Mouse (Mus musculus) embryonic facial prominence, embryonic 14.5 days (tissue): Measurements from ENCODE around the gene Apobec2. TPM values are rescaled to one million over a fixed set of nuclear protein-coding genes. Genes with fewer than 3 reads are reported as not detected.

Source experiments
- ATAC-seq: fragments of 200-750 bp; cut with Nextera tagmentation; 2 replicates; pipeline ENCODE4 v1.8.0; 2017; ENCODE audit warnings: low read depth, moderate number of reproducible peaks, moderate TSS enrichment
- DNase-seq: peaks from one replicate; pipeline ENCODE4 v3.0.0-alpha.2; 2015; ENCODE audit warnings: low spot score
- H3K27ac ChIP-seq: fragments of 300-500 bp; sonication (generic); replicated peaks from 2 replicates; pipeline ENCODE4 v1.5.1; 2014; ENCODE audit warnings: low read depth, mild to moderate bottlenecking, low read length, moderate library complexity
- H3K27me3 ChIP-seq: fragments of 300-500 bp; sonication (generic); replicated peaks from 2 replicates; pipeline ENCODE4 v1.6.1; 2014; ENCODE audit warnings: low read length; ENCODE audit not compliant: control insufficient read depth, insufficient read depth
- H3K36me3 ChIP-seq: fragments of 300-500 bp; sonication (generic); 2 replicates; pipeline ENCODE4 v1.6.1; 2014; ENCODE audit warnings: low read length, mixed read lengths; ENCODE audit not compliant: control insufficient read depth, insufficient read depth
- H3K4me1 ChIP-seq: fragments of 300-500 bp; sonication (generic); 2 replicates; pipeline ENCODE4 v1.6.1; 2014; ENCODE audit warnings: antibody characterized with exemption, low read length; ENCODE audit not compliant: control insufficient read depth, insufficient read depth
- H3K4me2 ChIP-seq: fragments of 300-500 bp; sonication (generic); 2 replicates; pipeline ENCODE4 v1.6.1; 2014; ENCODE audit warnings: low read depth, mild to moderate bottlenecking, low read length, moderate library complexity, mixed read lengths
- H3K4me3 ChIP-seq: fragments of 300-500 bp; sonication (generic); 2 replicates; pipeline ENCODE4 v1.5.1; 2014; ENCODE audit warnings: low read depth, mild to moderate bottlenecking, low read length
- H3K9ac ChIP-seq: fragments of 300-500 bp; sonication (generic); 2 replicates; pipeline ENCODE4 v1.6.1; 2014; ENCODE audit warnings: low read depth, mild to moderate bottlenecking, low read length, moderate library complexity, mixed read lengths
- H3K9me3 ChIP-seq: fragments of 300-500 bp; sonication (generic); 2 replicates; pipeline ENCODE4 v1.6.1; 2016; ENCODE audit warnings: low read length; ENCODE audit not compliant: control insufficient read depth
- WGBS: fragments of 180-500 bp; shearing (Covaris S2); extraction: QIAGEN DNeasy Blood & Tissue Kit; methylation state at CpG from one replicate; pipeline ENCODE4 v1.1.7; 2014; 5-methylcytosine and 5-hydroxymethylcytosine counted together
- polyA plus RNA-seq: library from polyadenylated mRNA; unstranded; fragments of >200 nt; fragmentation: Nextera tagmentation; extraction: Ambion mirVana; gene quantifications from 2 replicates; pipeline ENCODE4 v1.2.1, GENCODE M21; 2014

Gene Apobec2
- polyA plus RNA-seq, 1 experiment from 2014 or later, result 104 TPM

GRCm38 (mm10) chr17:48408526-48409291 lies 24.0 kb downstream of the Apobec2 start:
- H3K9ac ChIP-seq, result peak overlapping the region; percentile 100
- H3K4me2 ChIP-seq, result peak overlapping the region; percentile 74
- H3K4me3 ChIP-seq, result peak overlapping the region; percentile 97
- H3K27me3 ChIP-seq, result no peaks in the 10 kb centered on the region
- DNase-seq (peak; percentile 85), ATAC-seq (peak; percentile 12)
- H3K36me3 ChIP-seq, result 0 out of 2 replicates have a peak, but pooled peaks cover 1% of the 10 kb centered on the region
- peaks cover 20% of the 10 kb centered on the region for H3K4me1 ChIP-seq
- peak overlapping the region; percentile 100 for H3K27ac ChIP-seq
- H3K9me3 ChIP-seq, result no peaks in the 10 kb centered on the region
- WGBS, result under 1% methylated on average over 37 of the region's 47 CpGs

- peak overlapping the region; percentile 100 for H3K27ac ChIP-seq
- ATAC-seq, result no peak
- 8% methylated on average over 8 of the region's 8 CpGs for WGBS
- H3K9ac ChIP-seq, result peak overlapping the region; percentile 100
- no peaks in the 10 kb centered on the region for H3K9me3 ChIP-seq
- no peaks in the 10 kb centered on the region for H3K36me3 ChIP-seq
- H3K4me3 ChIP-seq, result peak overlapping the region; percentile 97
- no peaks in the 10 kb centered on the region for H3K27me3 ChIP-seq
- no peak for DNase-seq
- peak overlapping the region; percentile 74 for H3K4me2 ChIP-seq
- H3K4me1 ChIP-seq, result peaks cover 20% of the 10 kb centered on the region
These were observed 24.7 kb downstream of the Apobec2 start for GRCm38 (mm10) chr17:48407910-48408525.

GRCm38 (mm10) chr17:48407154-48407553 lies 25.6 kb downstream of the Apobec2 start:
- Histone ChIP-seq H3K27me3 (no peaks in the 10 kb centered on the region), H3K4me3 (no peak overlapping the region), H3K9ac (no peak overlapping the region), H3K4me2 (peak overlapping the region; percentile 74), H3K36me3 (no peaks in the 10 kb centered on the region), H3K9me3 (no peaks in the 10 kb centered on the region), H3K27ac (no peak overlapping the region), H3K4me1 (peaks cover 20% of the 10 kb centered on the region)
- WGBS, result 95% methylated on average over 4 of the region's 4 CpGs
- ATAC-seq, result no peak
- DNase-seq, result no peak

GRCm38 (mm10) chr17:48404706-48405105 lies 28.0 kb downstream of the Apobec2 start:
- H3K36me3 ChIP-seq, result peaks cover 8% of the 10 kb centered on the region
- 84% methylated on average over 1 of the region's 1 CpGs for WGBS
- no peak overlapping the region for H3K27ac ChIP-seq
- no peaks in the 10 kb centered on the region for H3K9me3 ChIP-seq
- H3K9ac ChIP-seq, result no peak overlapping the region
- peaks cover 11% of the 10 kb centered on the region for H3K4me1 ChIP-seq
- H3K27me3 ChIP-seq, result no peaks in the 10 kb centered on the region
- no peak overlapping the region for H3K4me3 ChIP-seq
- ATAC-seq, result no peak
- DNase-seq, result no peak
- H3K4me2 ChIP-seq, result no peak overlapping the region

GRCm38 (mm10) chr17:48403848-48404247 lies 28.9 kb downstream of the Apobec2 start:
- H3K27me3 ChIP-seq, result no peaks in the 10 kb centered on the region
- H3K9ac ChIP-seq, result no peak overlapping the region
- 86% methylated on average over 2 of the region's 2 CpGs for WGBS
- DNase-seq, result no peak
- peaks cover 11% of the 10 kb centered on the region for H3K4me1 ChIP-seq
- H3K4me3 ChIP-seq, result no peak overlapping the region
- no peak overlapping the region for H3K27ac ChIP-seq
- H3K9me3 ChIP-seq, result no peaks in the 10 kb centered on the region
- no peak for ATAC-seq
- H3K36me3 ChIP-seq, result peaks cover 16% of the 10 kb centered on the region
- no peak overlapping the region for H3K4me2 ChIP-seq

- no peak overlapping the region for H3K4me3 ChIP-seq
- WGBS, result 92% methylated on average over 3 of the region's 3 CpGs
- no peaks in the 10 kb centered on the region for H3K27me3 ChIP-seq
- H3K36me3 ChIP-seq, result peaks cover 27% of the 10 kb centered on the region
- no peak overlapping the region for H3K9ac ChIP-seq
- H3K27ac ChIP-seq, result no peak overlapping the region
- no peak overlapping the region for H3K4me2 ChIP-seq
- no peak for ATAC-seq
- H3K4me1 ChIP-seq, result peaks cover 8% of the 10 kb centered on the region
- no peak for DNase-seq
- H3K9me3 ChIP-seq, result no peaks in the 10 kb centered on the region
These were observed 30.0 kb downstream of the Apobec2 start for GRCm38 (mm10) chr17:48402751-48403150.

GRCm38 (mm10) chr17:48401710-48402109 lies 31.0 kb downstream of the Apobec2 start:
- no peak overlapping the region for H3K4me2 ChIP-seq
- peaks cover 34% of the 10 kb centered on the region for H3K36me3 ChIP-seq
- H3K9ac ChIP-seq, result no peak overlapping the region
- DNase-seq, result no peak
- 95% methylated on average over 4 of the region's 4 CpGs for WGBS
- no peaks in the 10 kb centered on the region for H3K4me1 ChIP-seq
- no peak overlapping the region for H3K4me3 ChIP-seq
- no peaks in the 10 kb centered on the region for H3K9me3 ChIP-seq
- ATAC-seq, result no peak
- H3K27ac ChIP-seq, result no peak overlapping the region
- H3K27me3 ChIP-seq, result no peaks in the 10 kb centered on the region

GRCm38 (mm10) chr17:48392616-48393015 lies 40.1 kb downstream of the Apobec2 start:
- Histone ChIP-seq H3K27ac (no peak overlapping the region), H3K36me3 (peaks cover 95% of the 10 kb centered on the region), H3K4me1 (no peaks in the 10 kb centered on the region), H3K4me2 (no peak overlapping the region), H3K9ac (no peak overlapping the region), H3K27me3 (no peaks in the 10 kb centered on the region), H3K4me3 (no peak overlapping the region), H3K9me3 (no peaks in the 10 kb centered on the region)
- ATAC-seq (no peak), DNase-seq (no peak)
- WGBS, result 96% methylated on average over 3 of the region's 3 CpGs
